Mouse (Mus musculus) liver, adult 2 months (tissue): ENCODE results near the gene Gfi1. TPM values are rescaled to one million over a fixed set of nuclear protein-coding genes. Genes with fewer than 3 reads are reported as not detected.

Experiments
- DNase-seq: peaks from one replicate; pipeline ENCODE4 v3.0.0-alpha.2; 2011; ENCODE audit warnings: low read depth, low spot score; ENCODE audit errors: extremely low read depth
- H3K27ac ChIP-seq: fragments of 200-500 bp; replicated peaks from 2 replicates; pipeline ENCODE4 v1.5.1; 2012; ENCODE audit warnings: low read depth, mild to moderate bottlenecking, control low read depth, inconsistent platforms, low read length; ENCODE audit not compliant: insufficient read depth
- H3K27me3 ChIP-seq: fragments of 200-500 bp; 2 replicates; pipeline ENCODE4 v1.6.1; 2012; ENCODE audit warnings: mild to moderate bottlenecking, moderate library complexity, low read length, inconsistent platforms; ENCODE audit not compliant: control insufficient read depth, insufficient read depth
- H3K36me3 ChIP-seq: fragments of 200-500 bp; 2 replicates; pipeline ENCODE4 v1.6.1; 2012; ENCODE audit warnings: low read length, inconsistent platforms; ENCODE audit not compliant: control insufficient read depth, insufficient read depth
- H3K4me1 ChIP-seq: fragments of 200-500 bp; 2 replicates; pipeline ENCODE4 v1.6.1; 2011; ENCODE audit warnings: low read length; ENCODE audit not compliant: control insufficient read depth, insufficient read depth
- H3K4me3 ChIP-seq: fragments of 200-500 bp; 2 replicates; pipeline ENCODE4 v1.5.1; 2011; ENCODE audit warnings: low read depth, mild to moderate bottlenecking, control low read depth, low read length, moderate library complexity; ENCODE audit not compliant: insufficient read depth
- H3K79me2 ChIP-seq: fragments of 200-500 bp; 2 replicates; pipeline ENCODE4 v1.6.1; 2012; ENCODE audit warnings: inconsistent platforms, mild to moderate bottlenecking, low read length, moderate library complexity; ENCODE audit not compliant: control insufficient read depth, insufficient read depth
- H3K9ac ChIP-seq: fragments of 200-500 bp; 2 replicates; pipeline ENCODE4 v1.6.1; 2012; ENCODE audit warnings: low read depth, mild to moderate bottlenecking, control low read depth, inconsistent platforms, low read length
- CTCF ChIP-seq: fragments of 200-500 bp; IDR thresholded peaks from 2 replicates; pipeline ENCODE4 v1.5.1; 2011; ENCODE audit warnings: low read depth, low read length, control low read depth
- POLR2A ChIP-seq: fragments of 200-500 bp; IDR thresholded peaks from 2 replicates; pipeline ENCODE4 v1.6.1; 2011; ENCODE audit warnings: low read length, control low read depth; ENCODE audit not compliant: insufficient read depth; ENCODE audit errors: extremely low read depth
- WGBS: fragments of 180-500 bp; shearing (Covaris S2); methylation state at CpG from one replicate; pipeline ENCODE4 v1.1.7; 2018; 5-methylcytosine and 5-hydroxymethylcytosine counted together
- polyA plus RNA-seq: library from polyadenylated mRNA; depleted of rRNA; stranded (reverse); fragments of >200 nt; gene quantifications from 2 replicates; pipeline ENCODE4 v1.2.3, GENCODE M21; 2012; rRNA removed
- total RNA-seq: library from RNA; depleted of rRNA; stranded (reverse); fragments of >200 nt; gene quantifications from 2 replicates; pipeline ENCODE4 v1.2.3, GENCODE M21; 2014; rRNA removed

The Gfi1 gene
- total and polyA plus RNA-seq, 2 experiments: 0.09 to 0.12 TPM

- no peaks in the 10 kb centered on the region for H3K36me3 ChIP-seq
- H3K27ac ChIP-seq: no peak overlapping the region
- H3K4me1 ChIP-seq: no peaks in the 10 kb centered on the region
- no peak overlapping the region for H3K9ac ChIP-seq
- DNase-seq: no peak
- TF ChIP-seq CTCF: no peak
- no peak for TF ChIP-seq POLR2A
- no peak overlapping the region for H3K4me3 ChIP-seq
- 72% methylated on average over 5 of the region's 5 CpGs for WGBS
- no peaks in the 10 kb centered on the region for H3K79me2 ChIP-seq
- peaks cover 3% of the 10 kb centered on the region; the same call in 1 of the 2 replicates for H3K27me3 ChIP-seq
Observed at GRCm38 (mm10) chr5:107678392-107678791, 47.4 kb downstream of the Gfi1 start.

Other genes with a start within 250 kb of the Gfi1 start
- gene Gm42669, start 218.4 kb downstream of the Gfi1 start, total RNA-seq: 0.18 and 0.34 TPM in 2 replicates
- gene Gm42669, start 218.4 kb downstream of the Gfi1 start, polyA plus RNA-seq: 0.04 TPM in 1 of 2 replicates, not detected in the other
- 0.07 and 0.18 TPM in 2 replicates for gene 1700028K03Rik, start 191.3 kb downstream of the Gfi1 start, total RNA-seq
- not detected in 2 replicates for gene 1700028K03Rik, start 191.3 kb downstream of the Gfi1 start, polyA plus RNA-seq
- gene Rpap2, start 128.7 kb downstream of the Gfi1 start, total RNA-seq: 9.1 and 11.6 TPM in 2 replicates
- gene Rpap2, start 128.7 kb downstream of the Gfi1 start, polyA plus RNA-seq: 2.6 and 2.9 TPM in 2 replicates
- gene Glmn, start 128.1 kb downstream of the Gfi1 start, total RNA-seq: 3.8 and 4.0 TPM in 2 replicates
- 0.27 and 0.45 TPM in 2 replicates for gene Glmn, start 128.1 kb downstream of the Gfi1 start, polyA plus RNA-seq
- not detected in 2 replicates for gene Ube2d2b, start 104.1 kb upstream of the Gfi1 start, total RNA-seq
- gene Ube2d2b, start 104.1 kb upstream of the Gfi1 start, polyA plus RNA-seq: not detected in 2 replicates
- gene Evi5, start 149.1 kb upstream of the Gfi1 start, total RNA-seq: 118 and 136 TPM in 2 replicates
- 29.0 and 35.1 TPM in 2 replicates for gene Evi5, start 149.1 kb upstream of the Gfi1 start, polyA plus RNA-seq
- 103 and 148 TPM in 2 replicates for gene Rpl5, start 174.5 kb upstream of the Gfi1 start, total RNA-seq
- gene Rpl5, start 174.5 kb upstream of the Gfi1 start, polyA plus RNA-seq: 5.9 and 12.7 TPM in 2 replicates